Mouse (Mus musculus) liver, embryonic 14.5 days (tissue): ENCODE measurements at regions not wholly inside any gene's neighbourhood (a gene's known extent, or its start where the extent isn't known, plus 50 kb on each side); places are given as distances from the start of the nearest gene placed in this dataset.

Source experiments
- CTCF ChIP-seq: IDR thresholded peaks from 2 replicates; pipeline ENCODE4 v1.5.1; 2016; ENCODE audit warnings: antibody characterized with exemption, low read depth, control low read depth
- EP300 ChIP-seq: IDR thresholded peaks from 2 replicates; pipeline ENCODE4 v1.6.1; 2016; ENCODE audit warnings: antibody characterized with exemption, low read depth

DNA sequence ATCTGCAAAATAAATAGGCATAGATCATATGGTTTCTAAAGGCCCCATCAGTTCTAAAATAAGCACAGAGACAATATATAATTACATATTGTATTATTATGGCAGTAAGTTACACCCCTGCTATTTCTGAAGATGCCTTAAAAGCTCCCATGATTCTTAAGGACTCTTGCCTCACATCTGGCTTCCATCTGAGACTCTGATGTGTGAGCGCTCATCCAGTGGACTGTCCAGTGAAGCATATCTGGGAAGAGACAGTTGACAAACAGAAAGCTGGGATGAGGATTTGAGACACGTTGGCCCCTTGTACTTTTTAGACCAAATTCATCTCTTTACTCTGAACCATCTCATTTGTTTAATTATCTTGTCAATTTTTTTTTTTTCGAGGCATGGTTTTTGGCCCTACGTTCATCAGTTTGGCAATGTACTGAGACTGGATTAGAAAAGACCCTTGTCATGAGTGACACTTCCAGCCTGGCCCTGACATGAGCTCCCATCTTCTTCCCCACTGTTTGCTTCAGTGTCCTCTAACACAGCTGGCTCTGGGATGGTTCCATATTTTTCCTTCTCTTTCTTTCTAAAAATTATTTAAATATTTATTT lies 63.4 kb upstream of the Eed start:
- TF ChIP-seq CTCF (no peak), EP300 (no peak)
